ENCODE assay signal across 22 mouse cellular contexts in genomic region chr10:91326144-91326655, GRCm38 (mm10).
DNase-seq lines count a peak whose midpoint lies in the region; ATAC-seq and TF ChIP-seq lines count a peak whose summit lies in the region.
"Had no signal": no experiment of that assay in that cellular context is flagged by ENCODE, and none has a peak within 500 bp of the region (broad histone marks: within the 10 kb centered on the region; RNA-seq: fewer than 3 reads in every experiment).

No protein-coding gene starts in this region.

- intact Hi-C loops in heart, postnatal 25 days (cut with DNase I) = no loop called here

- H3K27ac ChIP-seq in forebrain, embryonic 15.5 days (replicated peaks) = no peak overlapping the region
- H3K27ac ChIP-seq in forebrain, embryonic 11.5 days (ENCODE audit: low read depth, low read length) = no peak overlapping the region
- no peak overlapping the region for H3K27ac ChIP-seq in heart, postnatal 0 days (ENCODE audit: low read depth)
- no peak overlapping the region for H3K27ac ChIP-seq in midbrain, embryonic 11.5 days (ENCODE audit: low read depth, low read length)
- no peak overlapping the region for H3K27ac ChIP-seq in midbrain, embryonic 14.5 days (replicated peaks; ENCODE audit: low read depth, low read length)
- H3K27ac ChIP-seq: hindbrain, embryonic 14.5 days; limb, embryonic 13.5 days; liver, embryonic 12.5 days had no signal

- DNase-seq in forebrain, embryonic 11.5 days (ENCODE audit: low spot score) = no peak
- no peak for DNase-seq in heart, postnatal 0 days (ENCODE audit: low spot score)
- no peak for DNase-seq in heart, postnatal 25 days (ENCODE audit: low spot score)
- DNase-seq in midbrain, embryonic 11.5 days (ENCODE audit: low spot score, missing footprints) = no peak
- no peak for DNase-seq in midbrain, embryonic 14.5 days
- DNase-seq in thymus, postnatal 14 days = no peak
- DNase-seq: adrenal gland, postnatal 14 days; cerebellum, adult 9-10 months; gastrocnemius, postnatal 14 days; heart, adult 18-20 months; kidney, adult 8-10 months; layer of hippocampus, adult 9-11 months; lung, adult 18-20 months; lung, postnatal 10 days; right cerebral cortex, postnatal 25 days; spleen, adult 18-20 months had no signal

- ATAC-seq in forebrain, embryonic 15.5 days (replicated peaks) = 0 out of 2 replicates have a peak, but pooled peaks have one; percentile 38
- ATAC-seq in forebrain, embryonic 11.5 days (replicated peaks; ENCODE audit: low FRiP score) = no peak
- ATAC-seq in heart, postnatal 0 days (ENCODE audit: insufficient read depth, low read depth) = no peak
- ATAC-seq in midbrain, embryonic 11.5 days (ENCODE audit: low FRiP score) = 0 out of 2 replicates have a peak, but pooled peaks have one; percentile 4
- no peak for ATAC-seq in midbrain, embryonic 14.5 days (ENCODE audit: low FRiP score, low TSS enrichment)
- ATAC-seq: CD4-positive, CD25-positive, alpha-beta regulatory T cell, adult 4 months; inflammation-experienced regulatory T-cells, adult 6 months; liver, embryonic 12.5 days had no signal

- H3K27me3 ChIP-seq in forebrain, embryonic 15.5 days = 0 out of 2 replicates have a peak, but pooled peaks cover 3% of the 10 kb centered on the region
- H3K27me3 ChIP-seq in forebrain, embryonic 11.5 days (ENCODE audit: control insufficient read depth, insufficient read depth, low read length) = no peaks in the 10 kb centered on the region
- H3K27me3 ChIP-seq in heart, postnatal 0 days (ENCODE audit: control insufficient read depth, insufficient read depth, low read length) = no peaks in the 10 kb centered on the region
- no peaks in the 10 kb centered on the region for H3K27me3 ChIP-seq in midbrain, embryonic 11.5 days (ENCODE audit: control insufficient read depth, insufficient read depth, low read length)
- H3K27me3 ChIP-seq in midbrain, embryonic 14.5 days (ENCODE audit: control insufficient read depth, insufficient read depth, low read length) = no peaks in the 10 kb centered on the region
- H3K27me3 ChIP-seq: limb, embryonic 13.5 days; liver, embryonic 12.5 days had no signal

- 51% methylated on average over 8 of the region's 8 CpGs for WGBS in forebrain, embryonic 15.5 days
- WGBS in forebrain, embryonic 11.5 days = 78% methylated on average over 8 of the region's 8 CpGs
- WGBS in heart, postnatal 0 days = 74% methylated on average over 8 of the region's 8 CpGs
- WGBS in midbrain, embryonic 11.5 days = 72% methylated on average over 8 of the region's 8 CpGs
- 58% methylated on average over 8 of the region's 8 CpGs for WGBS in midbrain, embryonic 14.5 days

- no peak overlapping the region for H3K4me3 ChIP-seq in forebrain, embryonic 15.5 days
- no peak overlapping the region for H3K4me3 ChIP-seq in forebrain, embryonic 11.5 days (ENCODE audit: low read depth, low read length)
- H3K4me3 ChIP-seq in heart, postnatal 0 days (ENCODE audit: low read depth, low read length) = no peak overlapping the region
- no peak overlapping the region for H3K4me3 ChIP-seq in midbrain, embryonic 11.5 days (ENCODE audit: low read depth, low read length)
- H3K4me3 ChIP-seq in midbrain, embryonic 14.5 days (replicated peaks; ENCODE audit: low read depth, low read length) = no peak overlapping the region
- H3K4me3 ChIP-seq: limb, embryonic 13.5 days; liver, embryonic 12.5 days had no signal

- no peaks in the 10 kb centered on the region for H3K9me3 ChIP-seq in forebrain, embryonic 15.5 days
- no peaks in the 10 kb centered on the region for H3K9me3 ChIP-seq in forebrain, embryonic 11.5 days (ENCODE audit: control insufficient read depth, low read length)
- H3K9me3 ChIP-seq in heart, postnatal 0 days (replicated peaks; ENCODE audit: control insufficient read depth, low read length) = no peaks in the 10 kb centered on the region
- no peaks in the 10 kb centered on the region for H3K9me3 ChIP-seq in midbrain, embryonic 11.5 days (ENCODE audit: control insufficient read depth, low read length)
- no peaks in the 10 kb centered on the region for H3K9me3 ChIP-seq in midbrain, embryonic 14.5 days (ENCODE audit: control insufficient read depth, low read length)
- H3K9me3 ChIP-seq: limb, embryonic 13.5 days; liver, embryonic 12.5 days had no signal

- peaks cover 10% of the 10 kb centered on the region for H3K4me1 ChIP-seq in forebrain, embryonic 15.5 days
- H3K4me1 ChIP-seq in forebrain, embryonic 11.5 days (replicated peaks; ENCODE audit: control insufficient read depth, insufficient read depth, low read length) = no peaks in the 10 kb centered on the region; the same call in 1 of the 2 replicates
- no peaks in the 10 kb centered on the region for H3K4me1 ChIP-seq in heart, postnatal 0 days (ENCODE audit: control insufficient read depth, insufficient read depth)
- H3K4me1 ChIP-seq in midbrain, embryonic 11.5 days (ENCODE audit: control insufficient read depth, insufficient read depth, low read length) = peaks cover 6% of the 10 kb centered on the region
- peaks cover 12% of the 10 kb centered on the region for H3K4me1 ChIP-seq in midbrain, embryonic 14.5 days (ENCODE audit: control insufficient read depth, insufficient read depth, low read length)
- H3K4me1 ChIP-seq: limb, embryonic 13.5 days; liver, embryonic 12.5 days had no signal

- no peak overlapping the region for H3K4me2 ChIP-seq in forebrain, embryonic 15.5 days (replicated peaks)
- H3K4me2 ChIP-seq in forebrain, embryonic 11.5 days (ENCODE audit: low read depth, low read length, severe bottlenecking) = no peak overlapping the region
- peak overlapping the region; percentile 3; the same call in 1 of the 2 replicates for H3K4me2 ChIP-seq in heart, postnatal 0 days (ENCODE audit: low read depth, low read length)
- no peak overlapping the region for H3K4me2 ChIP-seq in midbrain, embryonic 11.5 days
- H3K4me2 ChIP-seq in midbrain, embryonic 14.5 days (ENCODE audit: low read length) = no peak overlapping the region
- H3K4me2 ChIP-seq: hindbrain, embryonic 14.5 days; limb, embryonic 13.5 days; liver, embryonic 12.5 days had no signal

- TF ChIP-seq EP300 in heart, postnatal 0 days (IDR thresholded peaks at IDR 0.05; ENCODE audit: low read depth) = no peak

- TF ChIP-seq CTCF in heart, postnatal 0 days (IDR thresholded peaks at IDR 0.05; ENCODE audit: low read depth) = no peak

- H3K36me3 ChIP-seq in forebrain, embryonic 15.5 days = no peaks in the 10 kb centered on the region
- H3K36me3 ChIP-seq in forebrain, embryonic 11.5 days (ENCODE audit: control insufficient read depth, insufficient read depth, low read length) = no peaks in the 10 kb centered on the region
- no peaks in the 10 kb centered on the region for H3K36me3 ChIP-seq in heart, postnatal 0 days (replicated peaks; ENCODE audit: control insufficient read depth, insufficient read depth, low read length)
- no peaks in the 10 kb centered on the region for H3K36me3 ChIP-seq in midbrain, embryonic 11.5 days (ENCODE audit: control insufficient read depth, insufficient read depth, low read length)
- no peaks in the 10 kb centered on the region for H3K36me3 ChIP-seq in midbrain, embryonic 14.5 days (ENCODE audit: control insufficient read depth, insufficient read depth, low read length)
- H3K36me3 ChIP-seq: limb, embryonic 13.5 days; liver, embryonic 12.5 days had no signal

- H3K9ac ChIP-seq in forebrain, embryonic 15.5 days (replicated peaks) = no peak overlapping the region
- H3K9ac ChIP-seq in forebrain, embryonic 11.5 days (ENCODE audit: low read length) = no peak overlapping the region
- H3K9ac ChIP-seq in heart, postnatal 0 days (replicated peaks; ENCODE audit: low read depth, low read length) = no peak overlapping the region
- H3K9ac ChIP-seq in midbrain, embryonic 11.5 days (ENCODE audit: low read length) = no peak overlapping the region
- no peak overlapping the region for H3K9ac ChIP-seq in midbrain, embryonic 14.5 days (replicated peaks; ENCODE audit: low read length)
- H3K9ac ChIP-seq: limb, embryonic 13.5 days; liver, embryonic 12.5 days had no signal

Comparison
In these comparisons a context has a peak if more than half of its experiments do, and no peak if none do; other contexts are left out.
1. ATAC-seq: peak in forebrain, embryonic 15.5 days (single experiment) and midbrain, embryonic 11.5 days (single experiment); none in forebrain, embryonic 11.5 days (single experiment), heart, postnatal 0 days (single experiment) and midbrain, embryonic 14.5 days (single experiment).